Mouse (Mus musculus) heart, embryonic 14.5 days (tissue): ENCODE measurements at regions not wholly inside any gene's neighbourhood (a gene's known extent, or its start where the extent isn't known, plus 50 kb on each side); places are given as distances from the start of the nearest gene placed in this dataset.
"Not testable (repeated sequence)": the region's sequence is repeated elsewhere in the genome, so short reads cannot be mapped to it uniquely, and the experiment has no call there.

ENCODE experiments used
- ATAC-seq: fragments of 200-750 bp; cut with Nextera tagmentation; 2 replicates; pipeline ENCODE4 v1.8.0; 2017; ENCODE audit warnings: low read depth, moderate TSS enrichment; ENCODE audit not compliant: insufficient number of reproducible peaks, insufficient read depth, low FRiP score
- H3K27ac ChIP-seq, 2 experiments: fragments of 200-500 bp in 1 of 2; fragments of 300-500 bp in 1 of 2; sonication (generic) in 1 of 2; replicated peaks in 1 of 2; 2 replicates each; pipeline ENCODE4 v1.5.1; 2012 to 2014; ENCODE audit warnings: low read depth in 2 of 2, low read length in 2 of 2, control low read depth in 1 of 2, mild to moderate bottlenecking in 1 of 2, mixed read lengths in 1 of 2; ENCODE audit not compliant: control insufficient read depth in 1 of 2, insufficient read depth in 1 of 2
- H3K27me3 ChIP-seq: fragments of 300-500 bp; sonication (generic); 2 replicates; pipeline ENCODE4 v1.6.1; 2014; ENCODE audit warnings: mild to moderate bottlenecking, low read length, control low read depth; ENCODE audit not compliant: control insufficient read depth, insufficient read depth
- H3K36me3 ChIP-seq: fragments of 300-500 bp; sonication (generic); 2 replicates; pipeline ENCODE4 v1.6.1; 2014; ENCODE audit warnings: mild to moderate bottlenecking, control low read depth, low read length, mixed read lengths; ENCODE audit not compliant: control insufficient read depth, insufficient read depth
- H3K4me1 ChIP-seq, 2 experiments: fragments of 200-500 bp in 1 of 2; fragments of 300-500 bp in 1 of 2; sonication (generic) in 1 of 2; 2 replicates each; pipeline ENCODE4 v1.6.1; 2012 to 2014; ENCODE audit warnings: low read length in 2 of 2, control low read depth in 1 of 2, mixed read lengths in 1 of 2; ENCODE audit not compliant: control insufficient read depth in 2 of 2, insufficient read depth in 2 of 2
- H3K4me2 ChIP-seq: fragments of 300-500 bp; sonication (generic); 2 replicates; pipeline ENCODE4 v1.6.1; 2014; ENCODE audit warnings: mild to moderate bottlenecking, low read length
- H3K4me3 ChIP-seq, 2 experiments: fragments of 200-500 bp in 1 of 2; fragments of 300-500 bp in 1 of 2; sonication (generic) in 1 of 2; 2 replicates each; pipeline ENCODE4 v1.5.1; 2012 to 2014; ENCODE audit warnings: low read length in 2 of 2, mild to moderate bottlenecking in 2 of 2, control low read depth in 1 of 2, low read depth in 1 of 2, moderate library complexity in 1 of 2; ENCODE audit not compliant: control insufficient read depth in 1 of 2, insufficient read depth in 1 of 2
- H3K9ac ChIP-seq: fragments of 300-500 bp; sonication (generic); 2 replicates; pipeline ENCODE4 v1.6.1; 2014; ENCODE audit warnings: mild to moderate bottlenecking, low read length
- H3K9me3 ChIP-seq: fragments of 300-500 bp; sonication (generic); 2 replicates; pipeline ENCODE4 v1.6.1; 2016; ENCODE audit warnings: low read length, control low read depth; ENCODE audit not compliant: control insufficient read depth
- WGBS: fragments of 180-500 bp; shearing (Covaris S2); extraction: QIAGEN DNeasy Blood & Tissue Kit; methylation state at CpG from one replicate; pipeline ENCODE4 v1.1.7; 2014; 5-methylcytosine and 5-hydroxymethylcytosine counted together

- H3K9me3 ChIP-seq = no peaks in the 10 kb centered on the region
- no peak overlapping the region for H3K4me3 ChIP-seq
- ATAC-seq = no peak
- no peak overlapping the region for H3K27ac ChIP-seq
- H3K27me3 ChIP-seq = no peaks in the 10 kb centered on the region
- 79% methylated on average over 2 of the region's 2 CpGs for WGBS
- no peaks in the 10 kb centered on the region for H3K36me3 ChIP-seq
- H3K9ac ChIP-seq = no peak overlapping the region
- H3K4me1 ChIP-seq = peaks cover 7 to 10% of the 10 kb centered on the region in 2 experiments
- no peak overlapping the region for H3K4me2 ChIP-seq
Observed at GRCm38 (mm10) chr8:68958701-68959100, 250.1 kb upstream of the Zfp930 start.

DNA sequence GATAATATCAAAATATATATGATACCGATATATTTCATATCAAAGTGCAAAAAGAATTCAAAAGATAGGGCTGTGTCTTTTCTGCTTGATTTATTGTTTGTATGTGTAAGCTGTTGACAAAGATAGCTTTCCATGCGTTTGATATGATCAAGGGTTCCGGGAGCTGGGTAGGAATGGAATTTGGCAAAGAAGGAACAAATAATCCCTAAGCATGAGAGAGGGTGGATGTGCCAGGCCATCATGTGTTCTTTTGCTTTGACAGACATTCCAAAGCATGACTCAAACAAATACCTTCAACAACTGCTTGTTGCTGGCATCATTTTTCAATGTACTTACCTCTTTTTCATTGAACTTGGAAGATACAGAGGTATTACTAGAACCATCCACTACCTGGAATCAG, 246.9 kb upstream of the Zfp930 start:
- Histone ChIP-seq H3K4me3 (no peak overlapping the region), H3K4me1 (no peaks in the 10 kb centered on the region), H3K27me3 (no peaks in the 10 kb centered on the region), H3K36me3 (no peaks in the 10 kb centered on the region), H3K27ac (no peak overlapping the region), H3K9ac (no peak overlapping the region), H3K4me2 (no peak overlapping the region), H3K9me3 (no peaks in the 10 kb centered on the region)
- 60% methylated on average over 3 of the region's 3 CpGs for WGBS
- no peak for ATAC-seq

- Histone ChIP-seq H3K27me3 (no peaks in the 10 kb centered on the region), H3K36me3 (no peaks in the 10 kb centered on the region), H3K4me2 (no peak overlapping the region), H3K9ac (no peak overlapping the region), H3K9me3 (no peaks in the 10 kb centered on the region), H3K4me1 (peaks cover 0 to 6% of the 10 kb centered on the region in 2 experiments; a peak in 1 of 4 replicates), H3K27ac (peak overlapping the region in 1 of 2 experiments; percentile 28; a peak in 2 of 4 replicates), H3K4me3 (no peak overlapping the region)
- WGBS = 16% methylated on average over 2 of the region's 2 CpGs
- peak; percentile 50; the same call in 1 of the 2 replicates for ATAC-seq
Observed at GRCm38 (mm10) chr8:68975773-68976172, 233.1 kb upstream of the Zfp930 start.

- 71% methylated on average over 4 of the region's 4 CpGs for WGBS
- no peak for ATAC-seq
- no peak overlapping the region for H3K9ac ChIP-seq
Observed at GRCm38 (mm10) chr8:68977159-68977558, 231.7 kb upstream of the Zfp930 start.

GRCm38 (mm10) chr8:68983181-68983580, 225.7 kb upstream of the Zfp930 start:
- not testable (repeated sequence) for H3K4me1 ChIP-seq, H3K27me3 ChIP-seq, H3K9ac ChIP-seq, H3K9me3 ChIP-seq, H3K4me2 ChIP-seq, H3K27ac ChIP-seq, ATAC-seq, H3K36me3 ChIP-seq, H3K4me3 ChIP-seq
- 86% methylated on average over 4 of the region's 6 CpGs for WGBS

More at GRCm38 (mm10) chr8:68977159-68977558, 231.7 kb upstream of the Zfp930 start:
- Histone ChIP-seq H3K9me3 (no peaks in the 10 kb centered on the region), H3K36me3 (no peaks in the 10 kb centered on the region), H3K4me1 (peaks cover 0 to 6% of the 10 kb centered on the region in 2 experiments; a peak in 1 of 4 replicates), H3K27ac (no peak overlapping the region), H3K4me2 (no peak overlapping the region), H3K4me3 (no peak overlapping the region), H3K27me3 (no peaks in the 10 kb centered on the region)

DNA sequence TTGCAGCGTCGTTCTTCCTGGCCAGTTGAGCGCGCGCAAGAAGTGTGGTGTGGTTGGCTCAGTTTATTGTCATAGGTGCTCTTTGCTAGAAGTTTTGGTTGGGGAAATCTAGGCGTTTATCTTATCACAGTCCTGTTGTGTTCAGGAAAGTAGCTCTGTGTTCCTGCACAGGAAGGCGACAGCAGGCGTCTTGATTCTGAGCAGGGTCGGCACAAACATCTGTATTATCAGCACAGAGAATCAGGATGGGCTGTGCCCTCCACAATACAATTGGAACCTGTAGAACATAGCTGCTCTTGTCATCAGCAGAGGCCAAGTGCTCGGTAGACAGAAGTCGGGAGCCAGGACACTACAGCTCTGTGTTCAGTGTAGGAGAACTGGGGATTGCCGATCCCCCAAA, 225.1 kb upstream of the Zfp930 start:
- Histone ChIP-seq H3K27me3 (no peaks in the 10 kb centered on the region), H3K4me1 (peaks cover 6 to 11% of the 10 kb centered on the region in 2 experiments; a peak in 3 of 4 replicates), H3K4me2 (no peak overlapping the region), H3K4me3 (no peak overlapping the region), H3K9me3 (no peaks in the 10 kb centered on the region), H3K27ac (no peak overlapping the region), H3K36me3 (no peaks in the 10 kb centered on the region), H3K9ac (no peak overlapping the region)
- ATAC-seq = no peak
- 41% methylated on average over 12 of the region's 12 CpGs for WGBS

DNA sequence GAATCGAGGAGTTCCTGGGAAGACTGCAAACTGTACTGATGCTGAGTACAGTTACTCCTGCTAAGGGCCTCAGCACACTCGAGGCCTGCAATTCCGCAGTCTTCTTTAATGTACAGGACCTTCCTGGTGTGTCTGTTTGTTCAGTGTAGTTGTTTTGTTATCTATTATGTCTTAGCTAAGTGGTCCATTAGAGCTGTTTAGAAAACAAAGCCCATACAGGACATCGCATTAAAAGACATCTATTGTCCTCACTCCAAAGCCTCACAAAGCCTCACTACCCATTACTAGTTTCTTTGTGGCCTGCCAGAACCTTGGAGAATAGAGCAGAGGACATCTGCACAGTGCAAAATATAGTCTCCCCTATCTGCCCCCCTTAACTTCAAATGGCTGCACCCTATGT, 224.4 kb upstream of the Zfp930 start:
- Histone ChIP-seq H3K9ac (no peak overlapping the region), H3K4me3 (no peak overlapping the region), H3K4me1 (peaks cover 6 to 11% of the 10 kb centered on the region in 2 experiments; a peak in 3 of 4 replicates), H3K36me3 (no peaks in the 10 kb centered on the region), H3K9me3 (no peaks in the 10 kb centered on the region), H3K27me3 (no peaks in the 10 kb centered on the region), H3K4me2 (no peak overlapping the region), H3K27ac (no peak overlapping the region)
- 71% methylated on average over 4 of the region's 4 CpGs for WGBS
- ATAC-seq = no peak

DNA sequence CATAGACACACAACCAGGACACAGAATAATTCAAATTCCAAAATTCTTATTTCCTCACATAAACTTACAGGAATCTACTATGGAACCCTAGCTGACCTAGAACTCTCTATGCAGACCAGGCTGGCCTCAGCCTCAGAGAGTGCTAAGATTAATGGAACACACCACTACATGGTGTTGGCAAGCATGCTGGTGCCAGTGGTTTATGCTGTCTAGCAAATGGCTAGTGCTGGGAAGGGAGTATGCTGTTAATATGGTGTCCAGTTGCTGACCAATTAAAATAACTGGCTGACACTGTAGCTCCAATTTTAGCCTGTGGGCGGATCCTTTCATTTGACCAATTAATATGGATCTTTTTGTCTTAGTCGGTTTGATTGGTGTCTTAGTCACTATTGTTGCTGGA, 222.4 kb upstream of the Zfp930 start:
- no peak for ATAC-seq
- Histone ChIP-seq H3K9ac (no peak overlapping the region), H3K4me3 (no peak overlapping the region), H3K4me1 (peaks cover 6 to 11% of the 10 kb centered on the region in 2 experiments; a peak in 3 of 4 replicates), H3K9me3 (no peaks in the 10 kb centered on the region), H3K36me3 (no peaks in the 10 kb centered on the region), H3K4me2 (no peak overlapping the region), H3K27ac (no peak overlapping the region), H3K27me3 (no peaks in the 10 kb centered on the region)
- 85% methylated on average over 2 of the region's 2 CpGs for WGBS
